Mouse (Mus musculus): ENCODE data around the gene Emp3. TPM values are rescaled to one million over a fixed set of nuclear protein-coding genes. Genes with fewer than 3 reads are reported as not detected.

The Emp3 gene
- polyA plus RNA-seq (2017; shearing (Covaris generic)), result 369 TPM

GRCm38 (mm10) chr7:45921242-45921621 lies at the start of gene Emp3:
Emp3 (minus strand) TSS chr7:45921404.

GRCm38 (mm10) chr7:45923762-45924428 lies 2.7 kb upstream of the Emp3 start, which contains the start of gene Ccdc114:
Ccdc114 (plus strand) TSS chr7:45924072.

GRCm38 (mm10) chr7:45896517-45897257 lies 24.5 kb downstream of the Emp3 start, which contains the start of the genes Syngr4 and Tmem143:
Syngr4 (minus strand) TSS chr7:45896714.
Tmem143 (plus strand) TSS chr7:45896941.

GRCm38 (mm10) chr7:45878278-45878677 lies 42.9 kb downstream of the Emp3 start, which contains the start of gene Grin2d:
Grin2d (minus strand) TSS chr7:45878378.

GRCm38 (mm10) chr7:45872624-45873023 lies 48.6 kb downstream of the Emp3 start, which contains the start of gene Kdelr1:
Kdelr1 (plus strand) TSS chr7:45872772.

Other genes with a start within 250 kb of the Emp3 start
- gene Ntn5, start 237.4 kb downstream of the Emp3 start, polyA plus RNA-seq (2017; shearing (Covaris generic)), result 0.26 TPM
- 0.16 TPM for gene Sec1, start 227.0 kb downstream of the Emp3 start, polyA plus RNA-seq (2017; shearing (Covaris generic))
- gene Car11, start 221.6 kb downstream of the Emp3 start, polyA plus RNA-seq (2017; shearing (Covaris generic)), result 4.5 TPM
- 15.3 TPM for gene Dbp, start 216.3 kb downstream of the Emp3 start, polyA plus RNA-seq (2017; shearing (Covaris generic))
- 1,856 TPM for gene Rpl18, start 205.9 kb downstream of the Emp3 start, polyA plus RNA-seq (2017; shearing (Covaris generic))
- gene Sphk2, start 203.4 kb downstream of the Emp3 start, polyA plus RNA-seq (2017; shearing (Covaris generic)), result 19.2 TPM
- 0.36 TPM for gene Fam83e, start 200.2 kb downstream of the Emp3 start, polyA plus RNA-seq (2017; shearing (Covaris generic))
- gene Spaca4, start 195.6 kb downstream of the Emp3 start, polyA plus RNA-seq (2017; shearing (Covaris generic)), result not detected
- not detected for gene Lmtk3, start 137.7 kb downstream of the Emp3 start, polyA plus RNA-seq (2017; shearing (Covaris generic))
- 4.7 TPM for gene Sult2b1, start 136.7 kb downstream of the Emp3 start, polyA plus RNA-seq (2017; shearing (Covaris generic))
- 138 TPM for gene Cyth2, start 106.8 kb downstream of the Emp3 start, polyA plus RNA-seq (2017; shearing (Covaris generic))
- 0.17 TPM for gene Kcnj14, start 96.6 kb downstream of the Emp3 start, polyA plus RNA-seq (2017; shearing (Covaris generic))
- gene Grwd1, start 90.5 kb downstream of the Emp3 start, polyA plus RNA-seq (2017; shearing (Covaris generic)), result 39.5 TPM
- 47.7 TPM for gene Kdelr1, start 48.6 kb downstream of the Emp3 start, polyA plus RNA-seq (2017; shearing (Covaris generic))
- gene Grin2d, start 43.0 kb downstream of the Emp3 start, polyA plus RNA-seq (2017; shearing (Covaris generic)), result 0.66 TPM
- gene Syngr4, start 24.7 kb downstream of the Emp3 start, polyA plus RNA-seq (2017; shearing (Covaris generic)), result not detected
- 3.1 TPM for gene Tmem143, start 24.5 kb downstream of the Emp3 start, polyA plus RNA-seq (2017; shearing (Covaris generic))
- 2.1 TPM for gene Ccdc114, start 2.7 kb upstream of the Emp3 start, polyA plus RNA-seq (2017; shearing (Covaris generic))
- gene Abcc6, start 108.9 kb upstream of the Emp3 start, polyA plus RNA-seq (2017; shearing (Covaris generic)), result not detected
- gene Nomo1, start 112.3 kb upstream of the Emp3 start, polyA plus RNA-seq (2017; shearing (Covaris generic)), result 32.6 TPM
- not detected for gene Kcnj11, start 179.4 kb upstream of the Emp3 start, polyA plus RNA-seq (2017; shearing (Covaris generic))